Mouse (Mus musculus) neutrophil, adult 83 days (primary cell): ENCODE measurements around the gene Tmco1. TPM values are rescaled to one million over a fixed set of nuclear protein-coding genes. Genes with fewer than 3 reads are reported as not detected.

Source experiments
- total RNA-seq, 2 experiments: library from RNA; stranded (reverse); gene quantifications; one replicate each; pipeline ENCODE4 v1.2.4; 2023

The Tmco1 gene
- total RNA-seq: 10 to 100 TPM; 40.7 to 43.8 TPM

DNA sequence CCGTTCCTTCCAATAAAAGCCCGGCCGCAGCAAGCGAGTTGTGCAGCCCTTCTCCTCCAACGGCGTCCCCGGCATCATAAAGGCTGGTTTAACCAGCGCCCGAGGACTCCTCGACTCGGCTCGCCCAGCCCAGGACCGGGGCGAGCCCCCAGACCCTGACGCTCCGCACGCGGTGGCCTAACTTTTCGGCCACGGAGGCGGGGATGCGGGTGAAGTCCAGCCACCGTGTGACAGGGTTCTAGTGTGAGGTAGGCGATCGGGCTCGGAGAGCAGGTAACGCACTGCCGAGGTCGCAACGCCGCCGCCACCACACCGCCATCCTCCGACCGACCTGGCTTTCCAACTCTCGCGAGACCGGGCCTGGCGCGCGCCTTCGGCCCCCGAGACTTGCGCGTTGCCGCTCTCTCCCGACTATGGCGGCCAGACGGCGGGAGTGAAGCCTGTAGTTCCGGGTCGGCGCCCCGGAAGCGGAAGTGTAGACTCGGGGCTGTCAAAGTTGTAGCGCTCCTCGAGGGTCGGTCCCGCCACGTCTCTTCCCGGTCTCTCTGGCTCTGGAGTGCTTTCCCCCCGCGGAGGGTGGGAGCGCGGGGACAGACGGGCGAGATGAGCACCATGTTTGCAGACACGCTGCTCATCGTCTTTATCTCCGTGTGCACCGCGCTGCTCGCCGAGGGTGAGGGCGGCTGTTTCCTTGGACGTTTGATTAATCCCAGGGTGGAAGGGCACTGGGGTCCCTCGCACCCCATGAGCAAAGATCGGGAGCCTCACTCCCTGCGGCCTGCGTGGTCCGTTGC is at the start of gene Tmco1:
TSS of gene Tmco1 (plus strand) at position 118 of the 794 bp plus-strand sequence.

GRCm38 (mm10) chr1:167285320-167285355 is 23.0 kb upstream of the Tmco1 start, which contains the start of gene Uck2:
Gene Uck2, minus strand, starts transcription at chr1:167285320.

GRCm38 (mm10) chr1:167349815-167350596 is 41.8 kb downstream of the Tmco1 start, which contains the start of gene Aldh9a1:
Gene Aldh9a1, plus strand, starts transcription at chr1:167349991.

Other genes with a start within 250 kb of the Tmco1 start
- gene Uck2, start 23.1 kb upstream of the Tmco1 start, total RNA-seq: 10 to 100 TPM; 39.7 to 40.8 TPM
- 10 to 100 TPM; 31.6 to 35.1 TPM for gene Aldh9a1, start 41.6 kb downstream of the Tmco1 start, total RNA-seq
- gene Mgst3, start 85.5 kb downstream of the Tmco1 start, total RNA-seq: 10 to 100 TPM; 16.9 to 26.6 TPM
- gene Lrrc52, start 158.4 kb downstream of the Tmco1 start, total RNA-seq: not detected